Mouse (Mus musculus) neutrophil, adult 5-6 weeks (primary cell): ENCODE data around the gene Lars2. TPM values are rescaled to one million over a fixed set of nuclear protein-coding genes. Genes with fewer than 3 reads are reported as not detected.

Experiments used
- ATAC-seq: fragments of 151-379, 151-347 bp; 2 replicates; pipeline ENCODE4 v1.8.0; 2017; ENCODE audit warnings: mild to moderate bottlenecking, moderate TSS enrichment; ENCODE audit not compliant: insufficient number of reproducible peaks, poor library complexity, low FRiP score, severe bottlenecking; ENCODE audit errors: extremely low read depth
- total RNA-seq: library from RNA; stranded (forward); fragments of 200-1000 nt; gene quantifications from 2 replicates; pipeline ENCODE4 v1.2.3, GENCODE M21; 2017

The Lars2 gene
- total RNA-seq, 1 experiment from 2014 or later = 14.8 TPM

DNA sequence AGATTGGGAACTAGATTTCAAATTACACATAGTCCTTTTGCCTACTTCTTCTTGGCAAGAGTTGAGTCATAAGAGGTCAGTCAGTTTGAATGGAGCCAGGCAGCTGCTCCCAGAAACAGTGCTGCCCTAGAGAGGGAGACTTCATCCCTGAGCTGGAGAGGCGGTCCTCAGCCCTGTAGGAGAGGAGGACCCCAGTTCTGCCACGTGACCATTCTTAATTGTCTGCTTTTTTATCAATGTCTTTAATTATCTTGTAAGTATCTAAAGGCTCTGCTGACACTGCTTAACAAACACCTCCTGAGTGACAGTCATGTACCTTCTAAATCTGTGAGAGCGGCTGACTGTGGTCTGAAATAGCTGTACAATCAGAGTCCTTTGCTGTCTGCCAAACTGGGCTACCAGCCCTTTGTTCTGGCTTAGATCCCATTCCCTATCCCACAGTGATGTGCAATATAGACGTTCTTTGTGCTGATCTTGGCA is 100.5 kb downstream of the Lars2 start:
- ATAC-seq = no peak

DNA sequence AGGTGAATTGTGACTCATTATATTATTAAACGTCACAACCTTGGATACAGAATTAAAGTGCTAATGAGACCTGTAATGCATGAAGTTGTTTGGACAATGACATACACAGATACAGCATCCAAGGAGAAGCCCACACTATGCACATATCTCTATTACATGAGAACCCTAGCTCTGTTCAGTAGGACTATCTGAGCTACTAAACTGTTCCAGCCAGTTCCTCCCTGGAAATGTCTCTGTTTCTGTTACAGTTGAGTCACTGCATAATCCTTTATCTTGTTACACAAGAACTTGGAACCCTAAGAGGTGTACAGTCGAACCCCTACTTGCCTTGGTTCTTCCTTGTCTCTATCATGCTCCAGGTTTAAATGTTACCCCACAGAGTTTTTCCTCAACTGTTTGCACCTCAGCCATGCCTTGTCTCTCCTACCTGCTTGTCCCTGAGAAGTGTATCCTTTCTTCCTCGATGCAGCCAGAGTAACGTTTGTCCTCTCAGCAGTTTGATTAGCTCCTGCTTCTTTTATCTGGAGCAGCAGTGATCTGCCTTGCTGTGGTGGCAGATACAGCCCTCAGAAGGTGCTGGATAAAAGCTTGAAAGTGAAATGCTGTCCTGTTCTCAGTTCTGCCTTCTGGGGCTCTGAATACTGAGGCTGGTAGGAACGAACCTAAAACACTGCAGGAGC is 101.8 kb downstream of the Lars2 start:
- ATAC-seq = no peak

DNA sequence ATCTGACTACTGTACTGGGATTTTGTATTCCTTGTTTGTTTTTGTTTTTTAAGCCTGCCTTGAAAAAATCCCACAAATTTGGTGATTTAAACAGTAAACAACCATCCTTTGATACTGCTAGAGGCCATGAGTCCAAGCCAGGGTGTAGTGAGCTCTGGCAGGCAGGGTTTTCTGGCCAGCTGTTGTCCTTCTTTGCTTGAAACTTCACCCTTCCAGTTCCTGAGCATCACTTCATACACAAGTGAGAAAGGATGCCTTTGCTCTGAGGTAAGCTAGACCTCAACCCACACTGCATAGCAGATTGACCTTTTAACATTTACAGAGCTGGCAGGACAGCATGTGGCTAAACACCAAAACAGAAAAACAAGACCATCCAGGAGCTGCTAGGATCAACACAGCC is 102.4 kb downstream of the Lars2 start:
- ATAC-seq = no peak

DNA sequence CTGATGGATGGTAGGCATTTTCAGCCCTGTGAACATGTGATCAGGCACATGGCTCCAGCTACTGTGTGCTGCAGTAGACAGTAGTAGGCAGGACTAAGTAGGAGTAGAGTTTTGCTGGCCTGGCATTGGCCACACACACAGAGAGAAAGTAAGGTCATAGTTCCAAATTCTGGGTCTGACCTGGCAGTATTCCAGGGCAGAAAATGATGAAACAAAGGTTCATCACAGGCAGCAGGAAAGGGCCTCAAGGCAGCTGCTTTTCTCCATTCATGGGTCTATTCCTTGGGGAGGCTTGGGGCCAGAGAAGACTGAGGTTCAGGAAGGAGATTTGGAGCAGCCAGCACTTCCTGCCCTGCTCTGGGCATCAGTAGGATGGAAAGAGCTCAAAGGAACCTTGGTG is 106.7 kb downstream of the Lars2 start:
- no peak for ATAC-seq

DNA sequence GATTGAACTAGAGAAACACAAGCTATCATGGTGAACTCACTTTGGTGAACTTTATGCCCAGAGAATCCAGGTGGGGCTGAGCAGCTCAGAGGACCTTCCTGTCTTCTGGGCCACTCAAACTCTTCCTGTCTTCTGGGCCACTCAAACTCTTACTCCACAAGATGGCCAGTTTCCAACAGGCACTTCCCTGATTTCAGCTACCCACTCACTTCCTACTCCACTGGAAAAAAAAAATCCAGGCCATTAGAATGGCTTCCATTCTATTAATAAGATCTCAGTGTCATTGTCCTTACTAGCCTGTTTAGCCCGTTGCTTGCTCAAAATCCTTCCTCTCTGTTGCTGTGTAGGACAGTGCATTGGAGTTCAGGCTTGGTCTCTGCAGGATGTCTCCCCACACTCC is 108.8 kb downstream of the Lars2 start:
- no peak for ATAC-seq

DNA sequence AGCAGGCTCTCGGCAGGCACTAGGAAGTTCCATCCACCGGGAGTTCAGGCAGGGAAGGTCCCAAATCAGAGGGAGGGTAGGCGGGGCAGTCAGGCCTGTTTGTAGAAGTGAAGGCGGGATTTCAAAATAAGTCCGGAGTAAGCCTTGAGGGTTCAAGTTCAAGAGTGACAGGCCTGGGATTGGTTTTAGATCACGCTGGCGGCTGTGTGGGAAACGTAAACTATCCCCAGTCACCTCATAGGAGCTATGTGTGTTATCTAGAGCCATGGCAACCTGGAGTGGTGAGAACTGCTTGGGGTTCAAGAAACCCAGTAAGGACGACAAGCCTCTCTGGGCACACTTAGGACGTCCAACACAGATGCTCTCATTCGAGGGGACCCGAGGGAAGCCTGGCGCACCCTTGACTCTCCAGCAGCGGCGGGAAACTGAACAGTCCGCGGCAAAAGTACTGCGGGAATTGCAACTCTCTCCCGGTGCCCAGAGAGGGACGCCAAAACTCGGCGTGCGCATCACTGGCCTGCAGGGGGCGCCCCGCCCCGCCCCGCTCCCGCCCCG is 111.4 kb downstream of the Lars2 start:
- peak; percentile 44 for ATAC-seq

DNA sequence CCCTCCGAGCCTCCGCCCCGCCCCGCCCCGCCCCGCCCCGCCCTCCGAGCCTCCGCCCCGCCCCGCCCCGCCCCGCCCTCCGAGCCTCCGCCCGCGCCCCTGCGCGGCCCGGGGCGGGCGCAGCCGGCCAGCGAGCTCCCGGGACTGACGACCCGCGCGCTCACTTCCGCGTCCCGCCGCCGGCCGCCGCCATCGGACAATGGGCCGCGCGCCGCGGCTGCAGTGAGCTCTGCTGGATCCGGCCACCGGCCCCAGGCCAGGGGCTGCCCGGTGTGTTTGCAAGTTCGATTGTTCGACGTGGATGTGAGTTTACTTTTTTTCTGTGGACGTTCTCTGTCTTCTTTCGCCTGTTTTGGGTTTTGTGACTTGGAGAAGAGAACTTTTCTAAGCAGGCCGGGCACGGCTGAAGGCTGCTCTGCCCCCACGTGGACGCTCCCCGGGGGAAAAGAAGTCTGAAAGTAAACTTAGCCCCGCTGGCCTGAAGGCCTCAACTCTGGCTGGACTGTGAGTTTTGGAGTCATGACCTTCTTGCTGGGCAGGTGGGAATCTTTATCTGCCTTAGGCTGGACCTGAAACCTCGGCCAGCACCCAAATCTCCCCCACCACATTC is 112.0 kb downstream of the Lars2 start, which contains the start of gene Limd1:
Limd1 (plus strand) TSS at position 121 of the 610 bp plus-strand sequence.
- ATAC-seq = peak; percentile 20

DNA sequence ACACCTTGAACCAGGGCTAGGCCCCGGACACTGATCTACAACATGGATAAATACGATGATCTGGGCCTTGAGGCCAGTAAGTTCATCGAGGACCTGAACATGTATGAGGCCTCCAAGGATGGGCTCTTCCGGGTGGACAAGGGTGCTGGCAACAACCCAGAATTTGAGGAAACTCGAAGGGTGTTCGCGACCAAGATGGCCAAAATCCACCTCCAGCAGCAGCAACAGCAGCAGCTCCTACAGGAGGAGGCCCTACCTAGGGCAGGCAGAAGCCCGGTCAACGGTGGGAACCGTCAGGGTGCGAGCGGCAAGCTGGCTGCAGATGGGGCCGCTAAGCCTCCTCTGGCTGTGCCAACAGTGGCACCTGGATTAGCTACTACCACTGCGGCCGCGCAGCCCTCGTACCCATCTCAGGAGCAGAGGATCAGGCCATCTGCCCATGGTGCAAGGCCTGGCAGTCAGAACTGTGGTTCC is 112.5 kb downstream of the Lars2 start:
- no peak for ATAC-seq

DNA sequence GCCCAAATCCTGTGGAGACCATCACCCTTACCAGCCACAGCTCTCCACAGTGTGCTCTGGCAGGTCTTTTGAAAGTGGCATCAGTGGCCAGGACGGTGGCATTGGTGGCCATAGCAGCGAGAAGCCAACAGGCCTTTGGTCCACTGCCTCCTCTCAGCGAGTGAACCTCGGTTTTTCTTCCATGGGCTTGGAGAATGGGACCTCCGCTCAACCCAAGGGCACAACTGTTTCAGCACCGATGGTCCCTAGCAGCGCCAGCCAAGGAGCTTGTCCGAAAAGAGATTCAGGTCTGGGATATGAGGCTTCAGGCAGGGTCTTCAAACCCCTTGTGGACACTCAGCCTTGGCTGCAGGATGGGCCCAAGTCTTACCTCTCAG is 113.1 kb downstream of the Lars2 start:
- no peak for ATAC-seq

DNA sequence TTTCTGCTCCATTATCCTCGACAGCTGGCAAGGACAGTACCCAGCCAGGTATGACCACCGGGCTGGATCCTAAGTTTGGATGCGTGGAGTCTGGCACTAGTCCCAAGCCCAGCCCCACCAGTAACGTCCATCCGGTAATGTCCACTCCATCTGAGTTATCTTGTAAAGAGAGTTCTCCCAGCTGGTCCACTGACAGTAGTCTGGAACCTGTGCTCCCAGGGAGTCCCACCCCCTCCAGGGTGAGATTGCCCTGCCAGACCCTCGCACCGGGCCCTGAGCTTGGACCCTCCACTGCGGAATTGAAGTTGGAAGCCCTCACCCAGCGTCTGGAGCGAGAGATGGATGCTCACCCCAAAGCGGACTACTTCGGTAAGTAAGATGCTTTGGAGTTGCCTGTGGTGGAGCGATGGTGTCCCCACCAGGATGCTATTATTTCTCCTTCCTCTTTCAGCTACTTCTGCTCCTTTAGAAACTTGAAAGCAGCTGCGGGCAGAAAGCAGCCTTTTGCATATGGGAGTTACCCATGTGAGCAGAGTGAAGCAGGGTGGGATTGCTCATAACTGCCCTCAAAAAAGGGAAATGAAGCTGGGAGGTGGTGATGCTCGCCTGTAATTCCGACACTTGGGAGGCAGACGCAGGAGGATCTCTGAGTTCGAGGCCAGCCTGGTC is 113.7 kb downstream of the Lars2 start:
- peak; percentile 77 for ATAC-seq

DNA sequence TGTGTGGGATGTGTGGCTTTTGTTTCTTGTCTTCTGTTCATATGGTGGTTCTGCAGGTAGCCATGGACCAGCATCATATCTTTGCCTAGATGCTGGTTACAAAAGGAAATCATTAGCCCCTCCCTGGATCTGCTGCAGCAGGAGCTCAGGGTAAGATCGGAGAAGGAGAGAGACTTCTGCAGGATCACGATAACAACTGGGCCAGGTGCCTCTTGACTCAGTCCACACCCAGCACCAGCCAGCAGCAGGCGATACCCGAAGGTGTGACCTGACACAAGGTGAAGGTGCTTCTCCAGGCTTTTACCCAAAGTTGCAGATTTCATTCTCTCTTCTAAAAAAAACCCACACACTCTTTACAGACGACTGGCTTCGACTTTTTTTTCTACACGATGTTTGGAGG is 114.4 kb downstream of the Lars2 start:
- no peak for ATAC-seq

DNA sequence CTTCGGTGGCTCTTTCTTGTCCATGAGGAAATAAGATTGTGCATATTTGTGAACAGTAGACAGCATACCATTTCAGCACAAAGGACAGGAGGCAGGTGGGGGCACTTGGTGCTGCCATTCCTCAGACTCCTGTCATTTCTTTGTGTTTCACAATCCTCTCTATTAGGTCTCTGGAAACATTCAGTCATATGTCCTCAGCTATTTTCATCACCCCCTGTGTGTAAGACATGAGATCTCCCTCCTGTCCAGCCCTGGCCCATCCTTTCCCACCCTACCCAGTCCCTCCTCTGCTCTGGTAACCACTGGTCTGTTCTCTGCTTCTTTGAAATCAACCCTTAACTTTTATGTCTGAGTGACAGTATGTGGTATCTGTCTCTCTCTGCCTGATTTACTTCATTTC is 116.9 kb downstream of the Lars2 start:
- ATAC-seq = no peak

DNA sequence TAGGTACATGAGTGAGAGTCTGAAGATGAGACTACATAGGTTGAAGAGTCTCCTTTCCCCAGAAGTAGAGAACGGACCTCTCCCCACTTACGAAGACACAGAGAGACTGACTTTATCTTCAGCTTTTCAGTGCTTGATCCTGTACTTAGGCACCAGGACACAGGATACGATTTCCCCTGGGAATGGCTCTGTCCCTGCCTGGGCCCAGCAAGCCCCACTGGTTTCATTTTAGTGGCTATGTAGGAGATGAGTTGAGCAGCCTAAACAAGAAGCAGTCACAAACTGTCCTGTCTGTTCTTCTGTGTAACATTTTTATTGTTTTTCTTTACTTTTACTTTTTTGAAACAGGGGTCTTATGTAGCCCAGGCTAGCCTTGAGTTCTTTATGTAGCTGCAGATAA is 118.1 kb downstream of the Lars2 start:
- ATAC-seq = no peak

DNA sequence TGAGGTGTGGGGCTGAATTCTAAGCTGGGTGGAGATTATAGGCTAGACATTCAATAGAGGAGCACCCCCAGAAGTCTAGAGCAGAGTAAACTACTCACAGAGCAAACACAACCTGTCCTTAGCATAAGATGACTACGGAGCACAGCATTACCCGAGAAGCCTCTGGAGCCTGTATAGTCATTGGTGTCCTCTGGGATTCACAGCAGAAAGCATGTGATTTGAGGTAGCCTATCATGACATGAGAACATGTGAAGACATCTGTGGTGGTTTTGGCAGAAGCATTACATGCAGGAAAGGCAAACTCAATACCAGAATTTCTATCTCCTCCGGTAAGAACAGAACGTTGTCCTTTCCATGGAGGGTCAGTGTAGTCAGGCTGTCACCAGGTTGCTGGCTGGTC is 118.8 kb downstream of the Lars2 start:
- ATAC-seq = no peak

DNA sequence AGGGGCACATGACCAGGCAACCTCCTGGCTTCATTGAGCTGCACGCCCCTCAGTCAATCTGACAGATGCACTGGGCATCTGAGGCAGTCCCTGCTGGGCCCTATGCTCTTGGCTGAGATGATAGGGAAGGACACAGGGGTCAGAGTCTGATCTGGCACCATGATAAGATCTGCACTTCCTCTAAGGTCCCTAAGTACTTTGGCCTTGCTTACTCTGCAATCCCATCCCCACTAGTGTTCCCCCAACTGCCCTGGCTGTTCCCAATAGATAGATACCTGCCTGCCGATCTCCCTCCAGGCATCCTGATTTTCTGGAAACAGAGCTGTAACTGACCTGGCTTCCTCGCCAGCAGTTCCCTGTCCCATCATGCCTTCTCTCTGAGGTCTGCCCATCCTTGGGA is 119.9 kb downstream of the Lars2 start:
- no peak for ATAC-seq

DNA sequence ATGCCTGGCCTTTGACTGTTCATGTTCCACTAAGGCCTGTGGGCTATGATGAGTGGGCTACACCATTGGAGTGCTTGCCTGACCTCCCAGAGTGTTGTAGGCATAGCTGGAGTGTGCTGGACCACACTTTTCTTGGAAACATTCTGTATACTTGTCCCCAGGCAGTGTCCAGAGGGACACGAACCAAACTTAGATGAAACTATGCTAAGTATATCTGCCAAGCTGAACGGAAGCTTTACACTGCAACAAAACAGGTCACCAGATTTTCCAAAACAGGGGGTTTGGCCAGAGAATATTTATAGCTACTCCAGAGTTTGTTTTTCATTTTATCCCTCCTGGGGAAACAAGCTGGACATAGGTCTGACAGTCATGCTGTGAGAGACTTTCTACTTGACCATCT is 122.3 kb downstream of the Lars2 start:
- no peak for ATAC-seq

DNA sequence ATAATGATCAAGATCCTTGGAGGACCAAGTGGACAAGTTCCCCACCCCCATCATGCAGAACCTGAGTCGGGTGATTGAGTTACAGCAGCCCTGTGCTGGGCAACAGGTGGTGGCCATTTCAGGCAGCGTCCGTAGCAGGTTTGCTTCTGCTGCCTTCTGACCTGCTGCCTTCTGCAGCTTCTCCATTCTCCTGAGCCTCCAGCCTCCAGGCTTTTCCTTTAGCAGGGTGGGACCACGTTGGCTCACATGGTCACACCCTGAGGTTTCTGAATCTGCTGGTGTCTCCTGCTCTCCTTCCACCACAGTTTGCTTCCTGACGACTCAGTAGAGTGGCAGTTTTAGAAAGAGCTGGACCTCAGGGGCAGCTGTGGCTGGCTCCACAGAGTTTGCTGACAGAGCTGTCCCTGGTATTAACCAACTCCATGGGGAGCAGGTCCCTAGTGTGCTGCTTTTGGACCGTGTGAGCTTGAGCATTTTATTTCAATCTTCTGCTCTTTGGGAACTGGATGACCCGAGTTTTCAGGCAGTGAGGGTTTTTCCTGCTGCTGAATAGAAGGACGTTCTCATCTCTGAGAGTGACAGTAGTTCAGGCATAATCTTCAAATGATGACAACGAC is 123.1 kb downstream of the Lars2 start:
- ATAC-seq = no peak

DNA sequence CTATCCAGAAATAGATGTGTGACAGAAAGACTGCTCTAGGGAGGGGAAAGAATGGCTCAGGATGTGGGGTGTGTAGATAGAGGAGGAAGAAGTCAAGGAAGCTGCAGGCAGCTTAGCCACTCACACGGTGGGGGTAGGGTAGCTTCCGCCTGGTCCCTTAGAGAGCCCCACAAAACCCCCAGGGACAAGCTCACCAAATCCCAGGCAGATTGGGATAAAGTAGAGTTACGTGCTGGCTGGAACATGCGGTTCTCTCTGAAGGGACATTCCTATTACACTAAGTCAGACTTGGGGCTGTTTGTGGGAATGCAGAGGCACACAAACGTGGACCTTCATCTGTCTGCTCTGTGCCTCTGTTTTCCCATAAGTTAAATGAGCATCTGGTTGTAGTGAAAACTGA is 124.2 kb downstream of the Lars2 start:
- no peak for ATAC-seq

DNA sequence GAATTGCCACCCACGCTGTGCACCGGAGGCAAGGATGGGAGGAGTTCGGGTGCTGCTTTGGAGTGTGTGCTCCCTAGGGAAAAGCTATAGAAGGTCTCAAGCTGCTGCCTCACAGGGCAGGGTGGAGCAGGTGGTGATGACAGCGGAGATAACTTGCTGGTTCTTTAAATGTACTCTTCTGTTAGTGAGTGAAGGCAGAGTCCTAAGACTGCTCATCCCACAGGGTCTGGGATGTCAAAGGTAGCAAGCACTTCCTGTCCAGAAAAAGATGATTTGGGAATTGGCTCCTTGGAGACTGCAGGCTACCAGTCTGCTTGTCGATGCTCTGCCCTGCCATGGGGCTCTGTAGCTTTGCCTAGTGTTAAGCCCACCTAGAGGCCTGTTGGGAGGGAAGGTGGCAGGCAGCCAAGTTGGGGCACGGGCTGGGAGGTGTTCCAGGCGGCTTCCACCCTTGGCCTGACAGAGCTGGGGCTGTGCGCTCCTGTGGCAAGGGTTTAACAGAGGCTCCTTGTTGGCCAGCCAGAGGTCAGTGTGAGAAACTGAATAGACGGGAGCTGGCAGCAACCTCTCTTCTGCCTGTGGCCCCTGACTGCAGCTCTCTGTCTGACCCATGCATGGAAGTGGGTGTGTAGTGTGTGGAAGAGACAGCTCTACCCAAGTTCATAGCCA is 125.3 kb downstream of the Lars2 start:
- ATAC-seq = no peak
